Mouse (Mus musculus) bone marrow, adult 2 months (tissue): Measurements from ENCODE around the gene Gm11596. TPM values are rescaled to one million over a fixed set of nuclear protein-coding genes. Genes with fewer than 3 reads are reported as not detected.
"Not testable (repeated sequence)": the region's sequence is repeated elsewhere in the genome, so short reads cannot be mapped to it uniquely, and the experiment has no call there.

Experiments used
- H3K27ac ChIP-seq: fragments of 200-500 bp; 2 replicates; pipeline ENCODE4 v1.5.1; 2012; ENCODE audit warnings: low read depth, mild to moderate bottlenecking, control low read depth, inconsistent platforms, low read length; ENCODE audit not compliant: control insufficient read depth, poor library complexity, insufficient read depth
- H3K4me1 ChIP-seq: fragments of 200-500 bp; 2 replicates; pipeline ENCODE4 v1.6.1; 2011; ENCODE audit warnings: low read length; ENCODE audit not compliant: control insufficient read depth, insufficient read depth
- H3K4me3 ChIP-seq: fragments of 200-500 bp; replicated peaks from 2 replicates; pipeline ENCODE3; 2011; ENCODE audit warnings: mild to moderate bottlenecking, low read depth, low read length, control low read depth; ENCODE audit not compliant: control insufficient read depth
- CTCF ChIP-seq: fragments of 200-500 bp; IDR thresholded peaks from 2 replicates; pipeline ENCODE4 v1.5.1; 2011; ENCODE audit warnings: low read length, control low read depth; ENCODE audit not compliant: control insufficient read depth, insufficient read depth
- POLR2A ChIP-seq: fragments of 200-500 bp; IDR thresholded peaks from 2 replicates; pipeline ENCODE4 v1.6.1; 2011; ENCODE audit warnings: low read depth, mild to moderate bottlenecking, control low read depth, low read length, borderline replicate concordance; ENCODE audit not compliant: control insufficient read depth
- WGBS: fragments of 180-500 bp; shearing (Covaris S2); methylation state at CpG from one replicate; pipeline ENCODE4 v1.1.7; 2018; 5-methylcytosine and 5-hydroxymethylcytosine counted together
- polyA plus RNA-seq: library from polyadenylated mRNA; stranded (reverse); fragments of >200 nt; gene quantifications from 2 replicates; pipeline ENCODE4 v1.2.4, GENCODE M21; 2011; ENCODE audit warnings: low replicate concordance; ENCODE audit not compliant: missing spikeins, insufficient read depth, insufficient read length

The Gm11596 gene
- polyA plus RNA-seq, 1 experiment: not detected

- 72% methylated on average over 7 of the region's 7 CpGs for WGBS
- TF ChIP-seq POLR2A (no peak), CTCF (no peak)
- no peaks in the 10 kb centered on the region for H3K4me1 ChIP-seq
These were observed 14.9 kb downstream of the Gm11596 start for GRCm38 (mm10) chr11:99778401-99778800.

GRCm38 (mm10) chr11:99772813-99773212 lies 20.5 kb downstream of the Gm11596 start, which contains the start of gene Gm11595:
TSS of gene Gm11595 (minus strand) at chr11:99772913.
- H3K27ac ChIP-seq, H3K4me3 ChIP-seq, H3K4me1 ChIP-seq: not testable (repeated sequence)

More at GRCm38 (mm10) chr11:99778401-99778800, 14.9 kb downstream of the Gm11596 start:
- Histone ChIP-seq H3K4me3 (no peak overlapping the region), H3K27ac (no peak overlapping the region)

- H3K27ac ChIP-seq: no peak overlapping the region
- no peak overlapping the region for H3K4me3 ChIP-seq
- H3K4me1 ChIP-seq: no peaks in the 10 kb centered on the region
- WGBS: 62% methylated on average over 2 of the region's 2 CpGs
- TF ChIP-seq POLR2A (no peak), CTCF (no peak)
These were observed 24.9 kb downstream of the Gm11596 start for GRCm38 (mm10) chr11:99768410-99768809.

GRCm38 (mm10) chr11:99758877-99759276 lies 34.4 kb downstream of the Gm11596 start:
- WGBS: 81% methylated on average over 1 of the region's 1 CpGs
- Histone ChIP-seq H3K27ac (no peak overlapping the region), H3K4me1 (no peaks in the 10 kb centered on the region), H3K4me3 (no peak overlapping the region)
- no peak for TF ChIP-seq POLR2A
- TF ChIP-seq CTCF: no peak

- TF ChIP-seq CTCF (no peak), POLR2A (no peak)
- no peak overlapping the region for H3K27ac ChIP-seq
- 75% methylated on average over 3 of the region's 3 CpGs for WGBS
These were observed 49.3 kb downstream of the Gm11596 start for GRCm38 (mm10) chr11:99743985-99744384.

More at GRCm38 (mm10) chr11:99743985-99744384, 49.3 kb downstream of the Gm11596 start:
- no peak overlapping the region for H3K4me3 ChIP-seq
- H3K4me1 ChIP-seq: no peaks in the 10 kb centered on the region

Other genes starting within 250 kb of the Gm11596 start
- gene Krtap3-3, start 242.6 kb downstream of the Gm11596 start, polyA plus RNA-seq: not detected in 2 replicates
- not detected in 2 replicates for gene Krtap3-2, start 236.6 kb downstream of the Gm11596 start, polyA plus RNA-seq
- not detected in 2 replicates for gene Gm11939, start 234.0 kb downstream of the Gm11596 start, polyA plus RNA-seq
- not detected in 2 replicates for gene Krtap3-1, start 226.8 kb downstream of the Gm11596 start, polyA plus RNA-seq
- gene Krtap1-5, start 212.5 kb downstream of the Gm11596 start, polyA plus RNA-seq: 1.5 TPM in 1 of 2 replicates, not detected in the other
- not detected in 2 replicates for gene Krtap1-4, start 209.8 kb downstream of the Gm11596 start, polyA plus RNA-seq
- gene Krtap1-3, start 202.1 kb downstream of the Gm11596 start, polyA plus RNA-seq: not detected in 2 replicates
- not detected in 2 replicates for gene Krtap9-3, start 195.4 kb downstream of the Gm11596 start, polyA plus RNA-seq
- gene Gm11938, start 190.2 kb downstream of the Gm11596 start, polyA plus RNA-seq: not detected in 2 replicates
- gene Gm11937, start 183.3 kb downstream of the Gm11596 start, polyA plus RNA-seq: not detected in 2 replicates
- gene Krtap2-4, start 178.6 kb downstream of the Gm11596 start, polyA plus RNA-seq: not detected in 2 replicates
- gene Gm11562, start 173.0 kb downstream of the Gm11596 start, polyA plus RNA-seq: not detected in 2 replicates
- gene Krtap4-1, start 165.2 kb downstream of the Gm11596 start, polyA plus RNA-seq: not detected in 2 replicates
- gene Krtap4-2, start 158.4 kb downstream of the Gm11596 start, polyA plus RNA-seq: not detected in 2 replicates
- gene Krtap4-7, start 149.4 kb downstream of the Gm11596 start, polyA plus RNA-seq: not detected in 2 replicates
- not detected in 2 replicates for gene Gm11555, start 143.2 kb downstream of the Gm11596 start, polyA plus RNA-seq
- not detected in 2 replicates for gene Gm11563, start 134.5 kb downstream of the Gm11596 start, polyA plus RNA-seq
- gene Krtap4-6, start 127.5 kb downstream of the Gm11596 start, polyA plus RNA-seq: not detected in 2 replicates
- gene Gm14190, start 102.7 kb downstream of the Gm11596 start, polyA plus RNA-seq: not detected in 2 replicates
- gene Gm14180, start 59.2 kb downstream of the Gm11596 start, polyA plus RNA-seq: not detected in 2 replicates
- not detected in 2 replicates for gene Gm11595, start 20.6 kb downstream of the Gm11596 start, polyA plus RNA-seq
- not detected in 2 replicates for gene Krtap4-8, start 12.8 kb downstream of the Gm11596 start, polyA plus RNA-seq
- gene Krtap4-9, start 8.3 kb downstream of the Gm11596 start, polyA plus RNA-seq: not detected in 2 replicates
- gene Gm11569, start 5.5 kb upstream of the Gm11596 start, polyA plus RNA-seq: not detected in 2 replicates
- not detected in 2 replicates for gene Gm11554, start 11.0 kb upstream of the Gm11596 start, polyA plus RNA-seq
- gene Krtap4-13, start 16.4 kb upstream of the Gm11596 start, polyA plus RNA-seq: not detected in 2 replicates
- gene Gm11564, start 22.2 kb upstream of the Gm11596 start, polyA plus RNA-seq: not detected in 2 replicates
- gene 2300003K06Rik, start 44.6 kb upstream of the Gm11596 start, polyA plus RNA-seq: not detected in 2 replicates
- gene Krtap4-16, start 58.1 kb upstream of the Gm11596 start, polyA plus RNA-seq: not detected in 2 replicates
- gene Gm11568, start 64.5 kb upstream of the Gm11596 start, polyA plus RNA-seq: not detected in 2 replicates
- not detected in 2 replicates for gene Gm11559, start 71.0 kb upstream of the Gm11596 start, polyA plus RNA-seq
- not detected in 2 replicates for gene Krtap9-1, start 79.9 kb upstream of the Gm11596 start, polyA plus RNA-seq
- not detected in 2 replicates for gene Gm11567, start 85.7 kb upstream of the Gm11596 start, polyA plus RNA-seq
- not detected in 2 replicates for gene Krtap31-1, start 114.5 kb upstream of the Gm11596 start, polyA plus RNA-seq
- not detected in 2 replicates for gene Gm11565, start 121.3 kb upstream of the Gm11596 start, polyA plus RNA-seq
- gene Krtap31-2, start 142.8 kb upstream of the Gm11596 start, polyA plus RNA-seq: not detected in 2 replicates
- gene Krtap9-5, start 155.0 kb upstream of the Gm11596 start, polyA plus RNA-seq: not detected in 2 replicates
- not detected in 2 replicates for gene Krtap29-1, start 185.6 kb upstream of the Gm11596 start, polyA plus RNA-seq
- not detected in 2 replicates for gene Krtap16-1, start 193.1 kb upstream of the Gm11596 start, polyA plus RNA-seq
- not detected in 2 replicates for gene Krtap17-1, start 200.5 kb upstream of the Gm11596 start, polyA plus RNA-seq
- gene Krt33a, start 222.7 kb upstream of the Gm11596 start, polyA plus RNA-seq: not detected in 2 replicates
- gene Krt33b, start 236.4 kb upstream of the Gm11596 start, polyA plus RNA-seq: not detected in 2 replicates
- gene Krt34, start 248.1 kb upstream of the Gm11596 start, polyA plus RNA-seq: not detected in 2 replicates